Mouse (Mus musculus): ENCODE measurements around the gene Ang.

Ang gene

GRCm38 (mm10) chr14:51088970-51089673, 1.8 kb upstream of the Ang start:
- peak; percentile 91 to 94 for DNase-seq

GRCm38 (mm10) chr14:51089674-51090076, 1.3 kb upstream of the Ang start:
- no peak for DNase-seq

GRCm38 (mm10) chr14:51090077-51090781, 721 bp upstream of the Ang start:
- DNase-seq, result peak; percentile 68 to 85

- no peak for DNase-seq
Observed at GRCm38 (mm10) chr14:51092073-51092620, 1.2 kb downstream of the Ang start.

- no peak for DNase-seq
Observed at GRCm38 (mm10) chr14:51093496-51093895, 2.5 kb downstream of the Ang start.

GRCm38 (mm10) chr14:51094096-51094875, 3.3 kb downstream of the Ang start:
- no peak for DNase-seq

GRCm38 (mm10) chr14:51094921-51095320, 4.0 kb downstream of the Ang start:
- DNase-seq, result no peak

GRCm38 (mm10) chr14:51095736-51096524, 5.0 kb downstream of the Ang start:
- DNase-seq, result no peak

- DNase-seq, result peak; percentile 21 to 75
Observed at GRCm38 (mm10) chr14:51098300-51098699, 7.3 kb downstream of the Ang start.

- no peak for DNase-seq
Observed at GRCm38 (mm10) chr14:51098921-51099320, 8.0 kb downstream of the Ang start.

GRCm38 (mm10) chr14:51101284-51101683, 10.3 kb downstream of the Ang start:
- no peak for DNase-seq

GRCm38 (mm10) chr14:51103217-51103616, 12.3 kb downstream of the Ang start:
- peak; percentile 63 to 82 for DNase-seq

GRCm38 (mm10) chr14:51104366-51104765, 13.4 kb downstream of the Ang start:
- DNase-seq, result no peak

- no peak for DNase-seq
Observed at GRCm38 (mm10) chr14:51106449-51106967, 15.6 kb downstream of the Ang start.

- DNase-seq, result no peak
Observed at GRCm38 (mm10) chr14:51111966-51112365, 21.0 kb downstream of the Ang start.

GRCm38 (mm10) chr14:51113476-51113875, 22.5 kb downstream of the Ang start:
- DNase-seq, result no peak

GRCm38 (mm10) chr14:51113916-51114560, 23.1 kb downstream of the Ang start, which contains the start of gene Eddm3b:
Eddm3b (plus strand) TSS chr14:51114426.
- no peak for DNase-seq

GRCm38 (mm10) chr14:51125684-51126083, 34.7 kb downstream of the Ang start:
- no peak for DNase-seq

GRCm38 (mm10) chr14:51127648-51128258, 36.8 kb downstream of the Ang start:
- DNase-seq, result peak; percentile 53 to 54

GRCm38 (mm10) chr14:51128775-51129623, 38.0 kb downstream of the Ang start:
- DNase-seq, result peak; percentile 39 to 51
